Mouse (Mus musculus) neural tube, embryonic 10.5 days (tissue): Measurements from ENCODE around the gene C1qtnf4.

Source experiments
- DNase-seq: peaks from one replicate; pipeline ENCODE4 v3.0.0-alpha.2; 2017; ENCODE audit warnings: low spot score; ENCODE audit errors: extremely low spot score

Gene C1qtnf4

GRCm38 (mm10) chr2:90885218-90886041 is at the start of gene C1qtnf4:
Gene C1qtnf4 (plus strand): TSS chr2:90885860.
- DNase-seq, result peak; percentile 67

- no peak for DNase-seq
These were observed 47.0 kb upstream of the C1qtnf4 start for GRCm38 (mm10) chr2:90838621-90839020.

- DNase-seq, result no peak
These were observed 42.0 kb upstream of the C1qtnf4 start for GRCm38 (mm10) chr2:90843666-90844065.

GRCm38 (mm10) chr2:90844262-90844661 is 41.4 kb upstream of the C1qtnf4 start:
- no peak for DNase-seq

- no peak for DNase-seq
These were observed 40.4 kb upstream of the C1qtnf4 start for GRCm38 (mm10) chr2:90845234-90845633.

GRCm38 (mm10) chr2:90846171-90846570 is 39.5 kb upstream of the C1qtnf4 start:
- no peak for DNase-seq

- DNase-seq, result no peak
These were observed 39.1 kb upstream of the C1qtnf4 start for GRCm38 (mm10) chr2:90846597-90846954.

- peak; percentile 97 for DNase-seq
These were observed 38.5 kb upstream of the C1qtnf4 start, which contains the start of gene Mtch2 for GRCm38 (mm10) chr2:90846955-90847680. Gene Mtch2 (plus strand): TSS chr2:90847155.

- no peak for DNase-seq
These were observed 38.0 kb upstream of the C1qtnf4 start for GRCm38 (mm10) chr2:90847681-90848050.

- no peak for DNase-seq
These were observed 37.3 kb upstream of the C1qtnf4 start for GRCm38 (mm10) chr2:90848331-90848730.

- DNase-seq, result no peak
These were observed 35.3 kb upstream of the C1qtnf4 start for GRCm38 (mm10) chr2:90850401-90850800.

- no peak for DNase-seq
These were observed 24.2 kb upstream of the C1qtnf4 start for GRCm38 (mm10) chr2:90861486-90861885.

GRCm38 (mm10) chr2:90864184-90864583 is 21.5 kb upstream of the C1qtnf4 start:
- DNase-seq, result no peak

GRCm38 (mm10) chr2:90866524-90866923 is 19.1 kb upstream of the C1qtnf4 start:
- peak; percentile 80 for DNase-seq

GRCm38 (mm10) chr2:90870136-90870601 is 15.5 kb upstream of the C1qtnf4 start:
- DNase-seq, result no peak

- no peak for DNase-seq
These were observed 14.3 kb upstream of the C1qtnf4 start for GRCm38 (mm10) chr2:90871180-90871961.

GRCm38 (mm10) chr2:90874025-90874424 is 11.6 kb upstream of the C1qtnf4 start:
- DNase-seq, result no peak

GRCm38 (mm10) chr2:90875239-90875638 is 10.4 kb upstream of the C1qtnf4 start:
- no peak for DNase-seq

GRCm38 (mm10) chr2:90877584-90878259 is 7.9 kb upstream of the C1qtnf4 start:
- no peak for DNase-seq

- no peak for DNase-seq
These were observed 6.2 kb upstream of the C1qtnf4 start for GRCm38 (mm10) chr2:90879419-90879818.

- no peak for DNase-seq
These were observed 5.4 kb upstream of the C1qtnf4 start for GRCm38 (mm10) chr2:90880144-90880785.
